Mouse (Mus musculus) midbrain, embryonic 16.5 days (tissue): ENCODE results near the gene Mrpl14. TPM values are rescaled to one million over a fixed set of nuclear protein-coding genes. Genes with fewer than 3 reads are reported as not detected.
A peak's percentile ranks its signal among the peaks of the same experiment; 100 is the strongest.

Experiments used
- ATAC-seq: fragments of 200-750 bp; cut with Nextera tagmentation; 2 replicates; pipeline ENCODE4 v1.8.0; 2017; ENCODE audit warnings: moderate TSS enrichment
- H3K27ac ChIP-seq: fragments of 300-500 bp; sonication (generic); 2 replicates; pipeline ENCODE4 v1.5.1; 2014; ENCODE audit warnings: mild to moderate bottlenecking, low read length, mixed read lengths
- H3K27me3 ChIP-seq: fragments of 300-500 bp; sonication (generic); 2 replicates; pipeline ENCODE4 v1.6.1; 2014; ENCODE audit warnings: low read depth, low read length, mixed read lengths; ENCODE audit not compliant: control insufficient read depth, insufficient read depth
- H3K36me3 ChIP-seq: fragments of 300-500 bp; sonication (generic); 2 replicates; pipeline ENCODE4 v1.6.1; 2014; ENCODE audit warnings: mild to moderate bottlenecking, low read length, moderate library complexity, mixed read lengths; ENCODE audit not compliant: control insufficient read depth, insufficient read depth
- H3K4me1 ChIP-seq: fragments of 300-500 bp; sonication (generic); 2 replicates; pipeline ENCODE4 v1.6.1; 2014; ENCODE audit warnings: mild to moderate bottlenecking, low read length, mixed read lengths; ENCODE audit not compliant: control insufficient read depth, insufficient read depth
- H3K4me2 ChIP-seq: fragments of 300-500 bp; sonication (generic); 2 replicates; pipeline ENCODE4 v1.6.1; 2014; ENCODE audit warnings: mild to moderate bottlenecking, low read length, mixed read lengths
- H3K4me3 ChIP-seq: fragments of 300-500 bp; sonication (generic); 2 replicates; pipeline ENCODE4 v1.5.1; 2014; ENCODE audit warnings: low read depth, mild to moderate bottlenecking, low read length, moderate library complexity, mixed read lengths
- H3K9ac ChIP-seq: fragments of 300-500 bp; sonication (generic); 2 replicates; pipeline ENCODE4 v1.6.1; 2014; ENCODE audit warnings: low read depth, low read length, mixed read lengths
- H3K9me3 ChIP-seq: fragments of 300-500 bp; sonication (generic); replicated peaks from 2 replicates; pipeline ENCODE4 v1.6.1; 2014; ENCODE audit warnings: mild to moderate bottlenecking, low read length, mixed read lengths; ENCODE audit not compliant: control insufficient read depth, poor library complexity, severe bottlenecking
- WGBS: fragments of 180-500 bp; shearing (Covaris S2); extraction: QIAGEN DNeasy Blood & Tissue Kit; methylation state at CpG from one replicate; pipeline ENCODE4 v1.1.7; 2014; 5-methylcytosine and 5-hydroxymethylcytosine counted together
- polyA plus RNA-seq: library from polyadenylated mRNA; unstranded; fragments of >200 nt; fragmentation: Nextera tagmentation; extraction: Ambion mirVana; gene quantifications from 2 replicates; pipeline ENCODE4 v1.2.1, GENCODE M21; 2015

The Mrpl14 gene
- polyA plus RNA-seq, 1 experiment from 2014 or later, result 115 TPM

DNA sequence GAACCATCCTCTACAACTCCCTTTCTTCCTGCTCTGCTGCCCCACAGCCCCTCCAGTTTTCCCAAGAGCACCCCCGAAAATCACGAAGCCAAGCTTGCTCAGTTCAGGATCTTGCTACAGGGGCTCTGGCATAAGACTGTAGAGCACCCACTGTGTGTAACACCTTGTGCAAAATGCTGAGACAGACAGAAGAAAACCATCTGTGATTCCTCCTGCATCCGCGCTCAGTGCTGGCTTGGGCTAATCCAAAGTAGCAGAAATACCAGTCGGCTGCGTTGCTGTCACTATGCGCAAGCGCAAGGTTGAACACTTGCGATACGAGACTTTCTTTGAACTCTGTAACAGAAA, 38.4 kb downstream of the Mrpl14 start:
- Histone ChIP-seq H3K27me3 (no peaks in the 10 kb centered on the region), H3K9me3 (no peaks in the 10 kb centered on the region), H3K4me1 (peaks cover 7% of the 10 kb centered on the region), H3K9ac (no peak overlapping the region; the same call in none of the 2 replicates), H3K36me3 (no peaks in the 10 kb centered on the region), H3K4me2 (no peak overlapping the region), H3K27ac (no peak overlapping the region; the same call in 1 of the 2 replicates), H3K4me3 (no peak overlapping the region)
- ATAC-seq, result peak; percentile 14; the same call in 1 of the 2 replicates
- 87% methylated on average over 10 of the region's 10 CpGs for WGBS

DNA sequence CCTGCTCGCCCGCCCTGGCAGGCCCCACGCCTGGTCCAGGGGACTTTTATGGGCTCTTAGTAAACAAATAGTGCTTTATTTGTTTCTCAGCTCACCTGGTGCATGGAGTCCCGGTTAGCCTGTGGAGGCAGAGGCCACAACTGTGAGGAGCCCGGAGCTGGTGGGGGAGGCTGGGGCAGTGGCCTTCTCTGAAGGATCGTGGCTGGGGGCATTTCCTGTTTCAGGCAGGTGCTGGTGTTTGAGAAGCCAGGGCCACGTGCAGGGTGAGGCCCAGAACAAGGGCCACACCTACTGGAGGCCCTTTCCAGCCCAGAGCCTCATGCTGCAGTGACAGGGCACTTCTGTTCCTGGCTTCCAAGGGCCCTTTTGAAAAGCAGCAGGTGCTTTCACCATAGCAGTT, 40.1 kb downstream of the Mrpl14 start:
- no peak overlapping the region for H3K27ac ChIP-seq
- no peak overlapping the region for H3K4me3 ChIP-seq
- no peaks in the 10 kb centered on the region for H3K36me3 ChIP-seq
- WGBS, result 79% methylated on average over 7 of the region's 7 CpGs
- no peaks in the 10 kb centered on the region for H3K9me3 ChIP-seq
- peaks cover 7% of the 10 kb centered on the region for H3K4me1 ChIP-seq
- H3K4me2 ChIP-seq, result no peak overlapping the region
- H3K27me3 ChIP-seq, result no peaks in the 10 kb centered on the region; the same call in 1 of the 2 replicates
- no peak overlapping the region for H3K9ac ChIP-seq
- no peak for ATAC-seq

DNA sequence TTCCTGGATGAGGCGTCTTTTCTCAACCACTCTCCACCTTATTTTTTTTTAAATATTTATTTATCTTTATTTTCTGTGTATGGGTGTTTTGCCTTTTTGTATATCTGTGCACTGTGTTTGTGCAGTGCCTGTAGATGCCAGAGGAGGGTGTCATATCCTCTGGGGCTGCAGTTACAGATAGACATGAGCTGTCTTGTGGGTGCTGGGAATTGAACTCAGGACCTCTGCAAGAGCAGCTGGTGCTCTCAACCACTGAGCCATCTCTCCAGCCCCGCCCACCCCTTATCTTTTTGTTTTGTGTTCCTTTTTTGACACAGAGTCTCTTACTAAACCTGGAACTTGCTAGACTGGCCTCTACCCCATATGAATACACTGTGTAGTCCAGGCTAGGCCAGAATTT, 41.4 kb downstream of the Mrpl14 start:
- peaks cover 3% of the 10 kb centered on the region; the same call in 1 of the 2 replicates for H3K27me3 ChIP-seq
- no peak for ATAC-seq
- WGBS, result 88% methylated on average over 2 of the region's 2 CpGs

DNA sequence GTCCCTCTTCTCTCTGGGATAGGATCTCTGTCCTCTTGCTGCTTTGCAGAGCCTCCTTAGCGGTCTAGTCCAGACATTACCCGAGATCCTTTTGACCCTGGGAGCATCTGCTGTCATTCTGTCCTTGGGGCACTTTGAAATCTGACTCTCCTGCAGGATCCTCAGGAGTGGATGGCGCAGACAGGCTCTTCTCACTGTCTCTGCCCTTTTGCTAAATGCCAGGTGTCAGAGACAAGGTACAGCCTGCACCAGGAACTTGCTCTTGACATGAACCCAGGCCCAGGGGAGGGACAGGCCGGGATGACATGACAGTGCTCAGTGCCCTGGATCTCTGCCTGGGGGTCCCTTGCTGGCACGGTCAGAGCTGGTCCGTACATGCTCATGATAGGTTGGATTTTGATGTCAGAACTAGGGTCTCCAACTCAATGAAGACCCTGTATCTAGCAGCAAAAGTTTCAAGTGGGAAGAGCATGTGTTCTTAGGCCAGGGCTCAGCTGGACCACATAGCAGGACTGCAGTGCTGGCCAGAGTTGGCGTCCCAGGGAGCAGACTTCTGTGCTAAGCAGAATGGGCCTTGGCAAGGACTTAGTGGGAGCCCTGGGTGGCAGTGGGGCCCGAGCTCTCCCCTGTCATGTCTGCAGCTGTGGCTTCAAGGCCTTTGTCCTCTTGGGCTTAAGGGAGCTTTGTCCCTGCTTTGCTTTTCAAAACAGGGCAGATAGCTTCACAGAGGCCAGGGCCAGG, 42.0 kb downstream of the Mrpl14 start:
- Histone ChIP-seq H3K4me1 (peaks cover 1% of the 10 kb centered on the region; the same call in 1 of the 2 replicates), H3K4me2 (no peak overlapping the region), H3K9ac (no peak overlapping the region), H3K27me3 (peaks cover 3% of the 10 kb centered on the region; the same call in 1 of the 2 replicates), H3K27ac (no peak overlapping the region), H3K4me3 (no peak overlapping the region), H3K36me3 (no peaks in the 10 kb centered on the region), H3K9me3 (no peaks in the 10 kb centered on the region)
- ATAC-seq, result no peak
- whole genome bisulfite sequencing, result 62% methylated on average over 8 of the region's 8 CpGs

More for the DNA sequence above, 41.4 kb downstream of the Mrpl14 start:
- H3K4me1 ChIP-seq, result peaks cover 6% of the 10 kb centered on the region
- H3K36me3 ChIP-seq, result no peaks in the 10 kb centered on the region
- no peaks in the 10 kb centered on the region for H3K9me3 ChIP-seq
- no peak overlapping the region for H3K27ac ChIP-seq
- no peak overlapping the region for H3K9ac ChIP-seq
- no peak overlapping the region for H3K4me3 ChIP-seq
- no peak overlapping the region for H3K4me2 ChIP-seq

DNA sequence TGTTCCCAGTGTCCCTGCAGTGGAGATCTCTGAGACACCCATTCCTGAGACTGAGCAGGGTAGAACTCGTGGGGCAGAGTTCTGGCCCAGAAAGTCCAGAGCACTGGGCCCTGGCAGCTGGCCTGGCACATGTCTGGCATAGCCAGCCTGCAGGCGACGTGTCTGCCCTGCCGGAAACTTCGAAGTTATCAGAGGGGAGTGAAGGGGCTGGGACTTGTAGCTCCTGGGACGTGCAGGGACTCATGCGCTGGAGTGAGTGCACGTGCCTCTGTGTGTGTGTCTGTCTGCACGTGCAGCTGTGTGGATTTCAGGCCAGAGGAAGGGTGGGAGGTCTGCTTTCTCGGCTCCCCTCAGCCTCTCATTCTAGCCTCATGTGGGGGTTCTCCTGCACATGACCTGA, 43.3 kb downstream of the Mrpl14 start:
- WGBS, result 60% methylated on average over 10 of the region's 10 CpGs

DNA sequence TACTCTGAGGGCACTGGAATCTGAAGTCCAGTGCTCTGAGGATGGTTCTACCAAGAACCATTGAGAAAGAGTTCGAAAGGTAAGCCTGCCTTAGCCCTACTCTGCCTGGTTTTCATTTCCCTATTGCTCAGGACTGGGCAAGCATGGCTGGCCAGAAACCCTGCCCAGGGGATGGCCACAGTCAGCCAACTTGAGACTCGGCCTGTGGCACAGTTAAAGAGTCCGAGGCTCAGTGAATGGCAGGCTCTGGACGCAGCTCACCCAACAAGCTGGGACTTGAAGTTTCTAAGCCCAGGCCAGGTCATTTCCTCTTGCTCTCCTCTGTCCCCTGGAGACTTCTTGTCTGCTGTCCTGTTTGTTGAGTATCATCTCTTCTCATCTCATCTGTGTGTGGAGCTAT, 44.6 kb downstream of the Mrpl14 start:
- H3K27me3 ChIP-seq, result peaks cover 3% of the 10 kb centered on the region; the same call in 1 of the 2 replicates
- WGBS, result 85% methylated on average over 4 of the region's 4 CpGs
- ATAC-seq, result no peak

More for the DNA sequence above, 43.3 kb downstream of the Mrpl14 start:
- no peak for ATAC-seq
- no peak overlapping the region for H3K9ac ChIP-seq
- H3K27me3 ChIP-seq, result peaks cover 3% of the 10 kb centered on the region; the same call in 1 of the 2 replicates
- no peaks in the 10 kb centered on the region for H3K9me3 ChIP-seq
- no peak overlapping the region for H3K4me3 ChIP-seq
- H3K36me3 ChIP-seq, result no peaks in the 10 kb centered on the region
- H3K4me1 ChIP-seq, result peaks cover 8% of the 10 kb centered on the region
- H3K4me2 ChIP-seq, result no peak overlapping the region
- no peak overlapping the region for H3K27ac ChIP-seq

DNA sequence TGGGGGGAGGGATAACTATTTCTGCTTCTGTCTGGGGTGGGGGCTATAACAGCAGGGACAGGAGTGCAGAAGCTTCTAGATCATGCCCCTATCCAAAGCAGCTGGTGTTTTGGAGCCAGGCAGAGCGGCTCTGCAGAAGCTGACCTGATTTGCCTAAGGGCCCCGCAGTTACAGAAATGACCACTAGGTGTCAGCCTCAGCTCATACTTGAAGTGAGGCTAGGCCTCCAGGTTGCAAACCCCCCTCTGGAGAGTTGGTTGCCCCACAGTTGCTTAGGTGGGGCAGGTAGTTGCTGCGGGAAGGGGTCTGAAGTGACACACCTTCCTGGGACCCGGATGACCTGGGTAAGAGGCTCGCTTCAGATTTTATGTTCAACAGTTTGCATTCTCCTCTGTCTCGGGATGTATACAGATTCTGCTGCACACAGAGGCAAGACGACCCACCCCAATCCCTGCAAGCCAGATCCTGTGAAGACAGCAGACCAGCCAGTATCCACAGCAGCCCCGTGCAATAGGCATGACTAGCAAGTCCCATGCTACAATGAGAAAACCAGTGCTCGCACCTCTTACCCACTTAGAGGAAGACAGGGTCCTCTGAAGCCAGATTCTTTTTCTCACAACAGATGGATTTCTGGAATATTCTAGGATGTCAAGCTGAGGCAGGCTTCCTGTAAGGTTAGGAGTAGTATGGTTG, 45.2 kb downstream of the Mrpl14 start:
- ATAC-seq, result no peak
- no peaks in the 10 kb centered on the region for H3K36me3 ChIP-seq
- peaks cover 18% of the 10 kb centered on the region for H3K4me1 ChIP-seq
- no peak overlapping the region for H3K27ac ChIP-seq
- 24% methylated on average over 9 of the region's 9 CpGs for WGBS
- no peaks in the 10 kb centered on the region for H3K9me3 ChIP-seq
- H3K4me2 ChIP-seq, result no peak overlapping the region
- no peak overlapping the region for H3K4me3 ChIP-seq
- H3K27me3 ChIP-seq, result peaks cover 3% of the 10 kb centered on the region; the same call in 1 of the 2 replicates
- no peak overlapping the region for H3K9ac ChIP-seq

More for the DNA sequence above, 44.6 kb downstream of the Mrpl14 start:
- no peak overlapping the region for H3K27ac ChIP-seq
- H3K9ac ChIP-seq, result no peak overlapping the region
- H3K4me3 ChIP-seq, result no peak overlapping the region
- H3K4me2 ChIP-seq, result no peak overlapping the region
- H3K4me1 ChIP-seq, result peaks cover 12% of the 10 kb centered on the region
- no peaks in the 10 kb centered on the region for H3K36me3 ChIP-seq
- no peaks in the 10 kb centered on the region for H3K9me3 ChIP-seq

DNA sequence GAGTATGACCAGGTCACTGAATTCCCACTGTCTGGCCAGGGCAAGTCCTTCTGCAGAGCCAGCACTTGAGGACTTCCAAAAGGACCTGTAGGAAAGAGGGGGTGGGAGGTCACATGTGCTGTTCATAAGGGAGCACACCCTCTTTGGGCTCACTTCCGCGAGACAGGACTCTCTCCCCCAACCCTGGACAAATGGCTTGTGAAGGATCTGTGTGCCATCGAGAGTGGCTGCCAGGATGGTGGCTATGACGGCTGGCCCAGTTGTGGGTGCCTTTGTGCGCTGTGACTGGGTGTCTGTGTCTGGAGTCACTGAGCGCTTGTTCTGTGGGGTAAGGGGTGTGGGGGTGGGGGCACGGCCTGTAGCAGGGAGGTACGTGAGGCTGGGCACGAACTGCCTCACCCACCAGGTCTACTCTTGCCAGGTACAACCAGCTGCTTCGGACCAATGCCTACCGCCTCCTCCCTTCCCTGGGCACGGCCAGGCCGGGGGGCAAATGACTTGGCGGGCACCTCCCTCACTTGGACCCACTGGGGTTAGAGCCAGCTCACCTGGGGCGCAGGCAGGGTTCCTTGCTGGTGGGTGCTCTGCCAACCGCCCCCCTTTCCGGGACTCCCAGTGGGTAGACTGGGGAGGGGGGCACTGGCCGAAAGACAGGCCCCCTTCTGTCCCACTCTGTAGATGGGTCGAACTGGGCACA, 47.1 kb downstream of the Mrpl14 start:
- WGBS, result 54% methylated on average over 19 of the region's 19 CpGs
- Histone ChIP-seq H3K4me3 (peak overlapping the region; percentile 35), H3K36me3 (no peaks in the 10 kb centered on the region), H3K4me2 (peak overlapping the region; percentile 77), H3K4me1 (peaks cover 22% of the 10 kb centered on the region), H3K9me3 (no peaks in the 10 kb centered on the region), H3K9ac (peak overlapping the region; percentile 64; the same call in 1 of the 2 replicates), H3K27ac (no peak overlapping the region), H3K27me3 (peaks cover 3% of the 10 kb centered on the region; the same call in 1 of the 2 replicates)
- ATAC-seq, result peak; percentile 1; the same call in 1 of the 2 replicates
